Mouse (Mus musculus): ENCODE results near the gene Tmem235.

- TF ChIP-seq CTCF (IDR thresholded peaks at IDR 0.05; ENCODE audit: low read depth, low read length) (peak; percentile 71), POLR2A (IDR thresholded peaks at IDR 0.05; ENCODE audit: extremely low read depth, insufficient read depth, low read length) (no peak)
Measured at GRCm38 (mm10) chr11:117832086-117832969, 28.2 kb upstream of the Tmem235 start.
